Mouse (Mus musculus) ES-Bruce4 (cell line): Measurements from ENCODE around the gene Krt82.

Experiments used
- CTCF ChIP-seq: IDR thresholded peaks from one replicate; pipeline ENCODE4 v1.8.1; 2011; ENCODE audit warnings: low read depth, low read length
- POLR2A ChIP-seq: IDR thresholded peaks from one replicate; pipeline ENCODE4 v1.8.1; 2011; ENCODE audit warnings: low read length; ENCODE audit not compliant: insufficient read depth

DNA sequence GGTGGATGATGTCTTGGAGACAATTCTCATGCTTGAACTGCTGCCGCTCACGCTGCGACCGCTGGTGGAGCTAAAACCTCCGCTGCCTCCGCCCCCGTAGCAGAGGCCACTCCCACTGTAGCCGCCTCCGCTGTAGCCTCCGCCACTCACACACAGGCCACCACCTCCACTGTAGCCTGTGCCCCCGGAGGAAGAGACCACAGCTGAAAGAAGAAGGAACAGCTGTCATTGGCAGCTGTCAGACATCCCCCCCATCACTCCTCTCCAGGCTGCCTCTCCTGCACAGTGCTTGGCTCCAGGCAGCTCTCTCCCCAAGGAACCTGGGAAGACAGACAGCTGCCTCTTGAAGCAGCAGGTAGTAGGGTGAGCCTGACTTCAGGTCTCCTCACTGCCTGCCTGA lies 2.7 kb upstream of the Krt82 start:
- TF ChIP-seq CTCF (no peak), POLR2A (no peak)
